Mouse (Mus musculus) CD4-positive, CD25-positive, alpha-beta regulatory T cell, adult 4 months (primary cell): Measurements from ENCODE around the gene Gjd3. TPM values are rescaled to one million over a fixed set of nuclear protein-coding genes. Genes with fewer than 3 reads are reported as not detected.
A peak's percentile ranks its signal among the peaks of the same experiment; 100 is the strongest.
"Not testable (repeated sequence)": the region's sequence is repeated elsewhere in the genome, so short reads cannot be mapped to it uniquely, and the experiment has no call there.

Experiments
- ATAC-seq: one replicate; pipeline ENCODE4 v1.8.0; 2017
- polyA plus RNA-seq, 2 experiments: library from polyadenylated mRNA; unstranded; fragments of 100-300 nt; shearing (Covaris generic); gene quantifications; one replicate each; pipeline ENCODE4 v1.2.1; 2017

Gjd3 gene
- polyA plus RNA-seq = not detected

DNA sequence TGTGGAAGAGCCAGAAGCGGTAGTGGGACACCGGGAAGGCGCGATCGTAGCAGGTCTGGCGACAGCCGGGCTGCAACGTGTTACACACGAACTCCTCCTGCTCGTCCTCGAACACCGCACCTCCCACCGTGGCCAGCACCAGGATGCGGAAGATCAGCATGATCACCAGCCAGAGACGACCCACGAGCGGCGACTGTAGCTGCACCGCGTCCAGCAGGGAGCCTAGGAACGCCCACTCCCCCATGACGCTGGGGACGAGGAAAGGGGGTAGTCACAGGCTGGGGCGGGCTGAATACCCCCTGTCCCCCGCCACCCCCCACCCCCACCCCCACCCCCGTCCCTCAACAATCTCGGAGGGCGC is at the start of gene Gjd3:
Gjd3 (minus strand) TSS at position 244 of the 361 bp plus-strand sequence.
- ATAC-seq = no peak

DNA sequence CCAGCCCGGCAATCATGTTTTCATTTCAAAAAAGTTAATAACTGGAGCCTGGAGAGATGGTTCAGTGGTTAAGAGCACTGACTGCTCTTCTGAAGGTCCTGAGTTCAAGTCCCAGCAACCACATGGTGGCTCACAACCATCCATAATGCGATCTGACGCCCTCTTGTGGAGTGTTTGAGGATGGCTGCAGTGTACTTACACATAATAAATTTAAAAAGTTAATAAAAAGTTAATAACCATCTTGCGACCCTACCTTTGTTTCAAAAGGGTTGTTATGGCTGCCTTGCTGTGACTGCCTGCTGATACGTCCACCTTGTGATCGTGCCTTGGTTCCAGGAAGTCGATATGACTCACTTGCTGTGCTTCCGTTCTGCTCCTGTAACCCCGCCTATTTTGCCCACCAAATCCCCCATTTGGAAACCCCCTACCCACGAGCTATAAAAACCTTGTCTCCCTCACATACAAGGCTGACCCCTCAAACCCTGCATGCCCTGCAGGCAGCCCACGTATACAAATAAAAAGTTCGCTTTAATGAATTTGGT is 44.2 kb upstream of the Gjd3 start:
- no peak for ATAC-seq

DNA sequence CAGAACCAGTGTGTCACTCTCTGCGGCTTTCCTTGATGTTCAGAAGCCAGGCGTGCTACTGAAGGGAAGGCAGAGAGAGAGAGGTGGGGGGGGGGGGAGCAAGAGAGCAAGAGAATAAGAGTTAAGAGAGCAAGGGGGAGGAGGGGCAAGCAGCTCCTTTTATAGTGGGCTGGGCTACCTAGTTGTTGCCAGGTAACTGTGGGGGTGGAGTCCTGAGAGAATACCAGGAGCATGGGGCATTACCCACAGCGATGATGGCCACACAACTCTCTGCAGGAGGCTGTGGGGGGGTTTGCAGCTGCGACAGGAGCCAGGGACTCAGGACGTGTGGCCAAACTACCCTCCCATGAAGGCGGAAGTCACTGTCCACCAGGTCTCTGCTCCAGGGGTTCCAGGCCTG is 43.1 kb upstream of the Gjd3 start:
- ATAC-seq = no peak

DNA sequence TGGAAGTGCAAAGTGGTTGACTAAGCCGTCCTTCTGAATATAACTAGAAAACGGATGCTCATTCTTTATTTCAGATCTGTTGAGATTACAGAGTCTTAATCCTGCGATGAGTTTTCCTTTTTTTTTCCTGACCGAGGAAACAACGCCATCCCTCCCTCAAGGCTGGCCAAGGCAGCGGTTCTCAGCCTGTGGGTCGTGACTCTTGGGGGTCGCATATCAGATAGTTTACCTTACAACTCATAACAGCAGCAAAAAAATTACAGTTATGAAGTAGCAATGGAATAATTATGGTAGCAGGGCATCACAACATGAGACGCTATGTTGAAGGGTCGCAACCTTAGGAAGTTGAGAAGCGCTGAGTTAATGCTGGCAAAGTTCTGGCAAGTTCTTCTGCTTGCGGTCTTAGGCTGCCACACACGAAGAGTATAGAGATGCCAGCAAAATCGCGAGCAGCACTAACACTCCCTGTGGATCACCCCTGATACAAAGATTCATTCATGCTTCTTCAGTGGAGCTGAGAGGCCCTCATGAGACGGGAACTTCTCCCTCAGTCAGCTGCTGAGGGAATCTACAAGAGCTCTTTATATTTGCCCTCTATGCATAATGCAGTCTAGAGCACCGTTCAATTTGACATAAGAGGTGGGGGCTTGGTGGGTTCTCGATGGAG is 41.8 kb upstream of the Gjd3 start:
- ATAC-seq = no peak

DNA sequence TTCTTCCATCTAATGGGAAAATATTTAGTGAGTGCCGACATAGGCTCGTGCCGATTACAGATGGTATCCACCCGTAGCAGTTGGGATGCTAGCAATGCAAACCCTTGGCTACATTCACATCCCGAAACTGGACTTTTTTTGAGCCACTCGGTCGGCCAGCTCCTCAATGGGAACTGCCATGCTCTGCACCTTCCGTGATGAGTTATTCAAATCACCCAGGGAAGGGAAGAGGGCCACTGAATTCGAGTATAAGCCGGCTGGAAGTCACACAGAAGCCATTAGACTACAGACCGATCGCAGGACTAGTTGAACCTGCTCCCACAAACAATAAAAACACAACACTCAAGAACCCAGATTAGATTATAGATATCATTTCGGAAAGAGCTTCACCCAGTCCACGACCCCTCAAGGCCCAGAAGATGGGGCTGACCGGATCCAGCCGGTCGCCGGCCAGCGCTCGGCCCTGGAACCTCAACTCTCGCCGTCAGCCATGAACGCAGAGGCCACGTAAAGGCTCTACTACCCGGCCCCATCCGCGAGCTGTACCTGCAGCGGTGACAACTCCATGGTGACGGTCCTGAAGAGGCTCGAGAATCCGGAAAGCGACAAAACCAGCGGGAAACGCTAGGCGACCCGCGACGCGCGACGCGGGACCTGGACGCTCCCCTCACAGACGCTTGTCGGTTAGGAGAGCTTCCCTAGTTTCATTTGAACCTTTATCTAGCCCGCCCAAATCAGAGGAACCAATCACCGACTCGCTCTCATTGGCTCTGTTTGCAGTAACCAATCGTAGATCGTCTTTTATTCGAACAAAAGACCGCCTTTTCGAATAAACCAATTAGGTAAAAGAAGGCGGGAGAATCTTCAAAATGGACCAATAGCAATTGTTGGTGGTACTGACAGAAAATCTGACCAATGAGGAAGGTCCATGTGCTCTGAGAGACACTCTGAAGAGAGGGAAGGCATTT is 41.0 kb upstream of the Gjd3 start, which contains the start of gene Top2a:
Top2a (minus strand) TSS at position 690 of the 968 bp plus-strand sequence.
- peak; percentile 97 for ATAC-seq

DNA sequence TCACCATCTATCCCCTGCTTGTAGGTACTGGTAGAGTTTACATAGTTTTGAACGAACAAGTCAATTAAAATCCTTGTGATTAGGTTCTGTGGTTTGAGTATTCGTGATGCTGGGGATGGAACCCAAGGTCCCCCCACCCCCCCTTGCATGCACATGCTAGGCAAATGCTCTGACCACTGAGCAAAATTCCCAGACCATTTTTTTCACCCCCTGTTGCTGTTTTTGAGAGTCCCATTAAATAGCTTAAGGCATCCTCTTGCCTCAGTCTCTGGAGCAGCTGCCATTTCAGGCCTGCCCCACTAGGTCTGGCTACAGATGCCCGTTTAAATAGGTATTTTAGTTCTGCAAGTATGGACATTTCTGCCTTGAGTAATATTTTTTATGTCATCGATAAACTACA is 40.3 kb upstream of the Gjd3 start:
- ATAC-seq = no peak

DNA sequence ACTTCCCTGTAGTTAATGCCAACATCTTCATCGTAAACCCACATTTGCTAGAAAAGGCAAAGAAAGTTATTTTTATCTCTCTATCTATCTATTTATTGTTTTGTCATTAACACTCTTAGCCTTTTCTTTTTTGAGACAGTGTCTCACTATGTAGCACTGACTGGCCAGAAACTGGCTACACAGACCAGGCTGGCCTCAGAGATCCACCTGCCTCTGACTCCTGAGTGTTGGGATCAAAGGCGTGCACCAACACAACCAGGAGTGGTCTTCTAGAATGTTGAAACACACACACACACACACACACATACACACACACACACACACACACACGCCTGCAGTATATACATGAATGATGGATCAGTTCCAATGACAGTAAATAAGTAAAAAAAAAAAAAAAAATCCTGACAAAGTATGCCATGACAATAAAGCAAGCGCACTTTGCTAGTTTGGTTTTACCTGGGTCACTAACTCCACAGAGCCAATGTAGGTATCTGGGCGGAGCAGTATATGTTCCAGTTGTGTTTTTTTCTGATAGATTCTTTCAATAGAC is 39.6 kb upstream of the Gjd3 start:
- ATAC-seq = no peak

DNA sequence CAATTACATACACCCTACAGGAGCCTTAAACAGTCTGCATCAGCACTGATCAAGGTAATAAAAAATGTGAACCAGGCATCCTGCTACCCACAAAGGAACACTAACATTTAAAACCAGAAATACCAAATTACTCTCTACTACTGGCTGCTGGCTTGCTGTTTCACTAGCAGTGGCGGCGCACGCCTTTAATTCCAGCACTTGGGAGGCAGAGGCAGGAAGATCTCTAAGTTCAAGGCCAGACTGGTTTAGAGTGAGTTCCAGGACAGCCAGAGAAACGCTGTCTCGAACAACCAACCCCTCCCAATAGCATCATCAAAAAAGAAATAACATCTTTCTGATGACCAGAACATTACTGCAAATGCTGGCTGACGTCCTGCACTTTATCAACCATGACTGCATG is 37.0 kb upstream of the Gjd3 start:
- no peak for ATAC-seq

DNA sequence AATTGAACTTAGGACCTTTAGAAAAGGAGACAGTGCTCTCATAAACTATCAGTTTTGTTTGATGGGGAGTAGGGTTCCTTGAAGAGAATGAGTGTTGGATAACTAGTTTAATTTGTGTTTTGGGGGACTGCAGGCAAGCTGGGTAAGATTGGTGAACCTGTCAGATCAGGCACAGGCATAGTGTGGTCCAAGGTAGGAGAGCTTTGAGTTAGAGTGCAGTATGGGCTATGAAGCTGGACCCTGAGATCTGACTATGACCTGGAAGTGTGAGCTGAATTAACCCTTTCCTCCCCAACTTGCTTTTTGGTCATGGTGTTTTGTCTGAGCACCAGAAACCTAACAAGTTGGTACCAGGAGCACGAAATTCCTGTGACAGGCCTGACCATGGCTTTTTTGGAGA is 31.0 kb upstream of the Gjd3 start:
- ATAC-seq = no peak

DNA sequence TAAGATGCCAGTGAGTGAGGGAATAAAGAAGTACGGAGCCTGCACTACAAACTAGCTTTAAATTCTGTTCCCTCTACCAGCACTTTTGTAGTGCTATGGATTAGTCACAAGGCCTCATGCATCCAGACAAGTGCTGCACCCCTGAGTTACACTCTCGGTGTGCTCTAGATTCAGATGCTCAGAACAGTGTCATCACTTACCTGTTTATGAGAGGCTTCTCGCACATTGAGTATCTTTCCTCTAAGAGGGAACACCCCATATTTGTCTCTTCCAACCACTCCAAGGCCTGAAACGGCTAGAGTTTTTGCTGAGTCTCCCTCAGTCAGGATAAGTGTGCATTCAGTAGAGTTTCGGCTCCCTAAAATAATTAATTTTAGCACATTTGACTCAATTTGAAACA is 27.9 kb upstream of the Gjd3 start:
- no peak for ATAC-seq

DNA sequence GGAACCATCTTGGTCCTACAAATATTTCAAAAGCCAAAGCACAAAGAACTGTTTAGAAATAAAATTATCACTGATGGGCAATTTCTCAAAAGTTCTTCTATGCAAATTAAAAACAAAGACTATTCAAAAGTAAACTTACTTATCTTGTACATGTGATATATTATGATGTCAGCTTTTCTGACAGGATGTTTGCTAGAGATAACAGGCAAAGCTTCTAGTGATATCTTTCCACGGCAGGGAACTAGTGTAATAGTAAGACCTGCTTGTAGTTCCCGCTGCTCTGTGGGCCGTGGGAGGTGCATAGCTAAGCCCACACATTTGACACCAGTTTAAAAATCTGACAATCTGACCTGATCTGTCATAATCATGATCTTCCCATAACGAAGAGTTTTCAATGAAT is 27.3 kb upstream of the Gjd3 start:
- peak; percentile 47 for ATAC-seq

DNA sequence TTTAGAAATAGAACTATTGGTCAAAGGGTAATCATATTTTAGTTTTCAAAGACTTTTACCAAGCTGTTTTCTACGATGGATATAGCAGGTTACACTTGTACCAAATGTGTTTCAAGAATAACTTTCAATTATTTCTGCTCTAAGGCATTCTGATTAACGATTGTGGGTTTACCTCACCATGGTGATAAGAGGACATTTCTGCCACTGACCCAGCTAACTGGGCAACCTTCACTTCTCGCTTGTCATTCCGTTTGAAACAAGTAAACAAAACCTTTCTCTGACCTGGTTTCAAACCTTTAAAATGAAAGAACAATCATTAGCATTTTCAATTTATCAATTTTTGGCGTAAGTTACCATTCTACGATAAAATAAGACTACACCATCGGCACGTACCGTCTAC is 24.0 kb upstream of the Gjd3 start:
- no peak for ATAC-seq

DNA sequence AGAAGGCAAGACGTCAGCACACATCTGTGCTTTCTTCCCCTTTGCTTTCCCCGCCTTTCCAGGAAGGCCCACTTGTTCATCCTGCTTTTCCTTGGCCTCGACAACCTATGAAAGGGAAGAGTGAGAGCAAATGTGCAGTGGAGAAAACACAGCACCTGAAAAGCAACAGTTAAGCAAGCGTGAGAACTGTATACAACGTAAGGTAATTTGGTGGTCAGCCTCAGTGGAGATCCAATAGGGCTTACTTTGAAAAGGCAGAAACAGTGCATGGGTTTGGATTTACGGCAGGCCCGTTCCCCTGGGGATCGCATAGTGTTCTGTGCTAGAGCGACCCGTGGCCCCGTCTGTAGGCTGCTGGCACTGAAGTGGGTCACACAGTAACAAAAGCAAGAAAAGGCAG is 16.4 kb upstream of the Gjd3 start:
- ATAC-seq = no peak

DNA sequence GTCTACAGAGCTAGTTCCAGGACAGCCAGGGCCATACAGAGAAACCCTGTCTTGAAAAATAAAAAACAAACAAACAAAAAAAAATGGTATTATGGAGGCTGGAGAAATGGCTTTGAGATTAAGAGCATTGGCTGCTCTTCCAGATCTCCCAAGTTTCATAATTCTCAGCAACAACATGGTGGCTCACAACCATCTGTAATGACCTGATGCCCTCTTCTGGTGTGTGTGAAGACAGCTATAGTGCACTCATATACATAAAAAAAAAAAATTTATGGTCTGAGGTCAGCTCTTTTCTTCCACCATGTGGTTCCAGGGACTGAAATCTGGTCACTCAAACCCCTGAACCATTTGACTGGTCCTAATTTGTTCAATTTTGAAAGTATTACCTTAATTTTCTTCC is 16.0 kb upstream of the Gjd3 start:
- ATAC-seq = no peak

DNA sequence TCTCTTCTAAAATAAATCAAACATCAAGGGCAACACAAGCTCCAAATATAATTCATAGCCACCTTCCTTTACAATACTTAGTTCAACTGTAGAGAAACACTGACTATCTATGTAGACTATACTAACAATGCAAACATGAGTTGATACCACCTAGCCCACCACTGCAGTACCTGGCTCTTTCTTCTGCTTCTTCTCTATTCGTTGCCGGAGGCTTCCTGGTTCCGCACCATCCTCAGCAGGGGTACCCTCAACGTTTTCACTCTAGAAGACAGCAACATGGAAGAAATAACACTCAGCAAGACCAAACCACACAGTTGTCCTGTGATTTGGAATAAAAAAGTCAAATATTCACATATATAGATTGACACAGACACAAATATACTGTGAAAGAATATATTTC is 14.8 kb upstream of the Gjd3 start:
- ATAC-seq = no peak

DNA sequence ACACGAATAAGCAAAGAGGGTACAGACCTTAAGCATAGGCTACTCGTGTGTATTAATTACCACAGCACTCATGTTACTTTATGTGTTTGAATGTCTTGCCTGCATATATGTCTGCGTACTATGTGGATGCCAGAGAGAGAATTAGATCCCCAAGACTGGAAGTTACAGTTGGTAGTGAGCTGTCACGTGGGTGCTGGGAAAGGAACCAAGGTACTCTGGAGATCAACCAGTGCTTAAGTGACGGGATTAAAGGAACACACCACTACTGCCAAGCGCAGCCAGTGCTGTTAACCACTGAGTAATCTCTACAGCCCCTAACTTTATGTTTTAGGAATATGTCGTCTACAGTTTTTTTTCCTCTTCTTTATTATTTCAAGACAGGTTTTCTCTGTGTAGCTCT is 13.2 kb upstream of the Gjd3 start:
- no peak for ATAC-seq

DNA sequence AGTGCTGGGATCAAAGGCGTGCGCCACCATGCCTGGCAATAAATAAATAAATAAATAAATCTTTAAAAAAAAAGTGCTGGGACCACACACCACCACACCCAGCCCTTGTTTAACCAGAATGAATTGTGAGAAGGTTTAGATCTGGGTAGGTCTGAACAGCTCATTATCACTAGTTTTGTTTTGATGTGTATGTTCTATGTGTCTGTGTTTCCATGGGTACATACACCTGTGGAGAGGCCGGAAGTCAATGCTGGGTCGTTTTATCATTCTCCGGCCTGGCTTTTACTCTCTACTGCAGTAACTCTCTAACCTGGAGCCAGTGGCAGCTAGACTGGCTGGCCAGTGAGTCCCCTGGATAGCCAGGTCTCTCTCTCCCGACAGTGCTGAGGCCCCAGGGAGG is 8.1 kb upstream of the Gjd3 start:
- ATAC-seq = peak; percentile 68

DNA sequence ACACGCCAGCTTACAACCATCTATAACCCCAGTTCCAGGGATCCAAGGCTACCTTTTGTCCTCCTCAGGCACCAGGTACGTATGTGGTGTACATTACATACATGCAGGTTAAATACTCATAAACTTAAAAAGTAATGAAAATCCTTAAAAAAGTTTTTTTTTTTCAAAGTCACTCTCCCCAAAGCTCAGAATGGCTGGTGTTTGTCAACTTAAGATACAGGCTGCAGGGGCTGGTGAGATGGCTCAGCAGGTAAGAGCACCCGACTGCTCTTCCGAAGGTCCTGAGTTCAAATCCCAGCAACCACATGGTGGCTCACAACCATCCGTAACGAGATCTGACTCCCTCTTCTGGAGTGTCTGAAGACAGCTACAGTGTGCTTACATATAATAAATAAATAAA is 5.4 kb upstream of the Gjd3 start:
- ATAC-seq = not testable (repeated sequence)

DNA sequence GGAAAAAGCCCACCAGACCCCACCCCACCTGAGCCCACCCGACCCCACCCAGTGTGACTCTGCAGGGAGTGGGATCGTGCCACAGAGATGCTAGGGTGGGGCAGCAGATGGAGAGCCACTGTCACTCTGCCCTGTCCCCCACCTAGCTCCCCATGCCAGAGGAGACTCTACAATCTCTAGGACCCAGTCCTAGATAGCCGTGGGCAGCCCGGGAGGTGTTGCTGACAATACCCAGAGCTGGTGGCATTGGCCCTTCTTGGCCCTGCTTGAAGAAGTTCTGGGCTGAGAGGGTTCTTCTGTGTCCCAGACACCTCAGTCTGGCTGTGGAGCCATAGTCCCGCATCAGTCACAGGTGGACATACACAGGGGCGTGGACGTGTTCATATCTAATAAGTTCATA is 2.7 kb upstream of the Gjd3 start:
- ATAC-seq = no peak

DNA sequence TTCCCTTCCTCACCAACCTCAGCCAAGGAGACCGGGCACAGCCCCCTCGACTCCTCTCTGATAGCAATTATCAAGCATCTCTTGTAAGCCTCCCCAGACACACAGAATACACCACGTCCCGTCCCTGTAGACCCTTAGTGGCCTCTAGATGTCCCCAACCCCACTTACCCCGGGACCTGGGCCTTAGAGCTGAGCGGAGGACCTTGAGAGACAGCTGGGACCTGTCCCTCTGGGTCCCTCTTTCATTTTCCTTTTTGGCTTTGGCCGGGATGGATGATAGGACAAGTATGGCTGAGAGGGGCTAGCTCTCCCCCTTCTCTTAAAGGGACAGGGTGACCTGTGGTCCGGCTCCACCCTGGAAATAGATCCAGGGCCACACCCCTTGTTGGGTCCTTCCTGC is 735 bp upstream of the Gjd3 start:
- ATAC-seq = no peak

DNA sequence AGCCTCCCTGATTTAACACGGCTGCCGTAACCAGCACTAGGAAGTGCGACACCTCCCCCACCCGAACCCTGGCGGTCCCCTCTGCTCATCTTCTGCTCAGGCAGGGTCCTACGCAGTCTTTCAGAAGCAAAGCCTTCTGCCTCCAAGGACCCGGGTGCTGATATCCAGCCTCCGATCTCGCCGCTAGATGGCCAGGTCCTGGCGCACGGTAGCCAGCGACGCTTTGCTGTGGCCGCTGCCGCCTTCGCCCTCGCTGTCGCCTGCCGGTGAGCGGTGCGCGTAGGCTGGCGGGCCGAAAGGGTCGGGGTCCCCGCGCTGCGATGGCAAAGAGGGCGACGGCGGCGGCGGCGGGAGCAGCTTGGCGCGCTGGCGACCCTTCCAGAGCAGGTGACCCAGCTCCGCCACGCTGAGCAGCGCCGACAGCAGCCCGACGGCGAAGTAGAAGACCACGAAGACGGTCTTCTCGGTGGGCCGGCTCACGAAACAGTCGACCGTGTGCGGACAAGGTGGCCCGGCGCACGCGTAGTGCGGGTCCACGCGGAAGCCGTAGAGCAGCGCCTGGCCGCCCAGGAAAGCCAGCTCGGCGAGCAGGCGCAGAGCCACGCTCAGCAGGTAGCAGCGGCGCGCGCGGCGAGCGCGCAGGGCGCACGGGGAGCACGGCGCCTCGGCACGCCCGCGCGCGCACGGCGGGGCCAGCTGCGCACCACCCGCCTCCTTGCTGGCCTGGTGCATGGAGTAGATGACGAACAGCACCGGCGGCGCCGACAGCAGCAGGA is 631 bp downstream of the Gjd3 start:
- ATAC-seq = peak; percentile 82

DNA sequence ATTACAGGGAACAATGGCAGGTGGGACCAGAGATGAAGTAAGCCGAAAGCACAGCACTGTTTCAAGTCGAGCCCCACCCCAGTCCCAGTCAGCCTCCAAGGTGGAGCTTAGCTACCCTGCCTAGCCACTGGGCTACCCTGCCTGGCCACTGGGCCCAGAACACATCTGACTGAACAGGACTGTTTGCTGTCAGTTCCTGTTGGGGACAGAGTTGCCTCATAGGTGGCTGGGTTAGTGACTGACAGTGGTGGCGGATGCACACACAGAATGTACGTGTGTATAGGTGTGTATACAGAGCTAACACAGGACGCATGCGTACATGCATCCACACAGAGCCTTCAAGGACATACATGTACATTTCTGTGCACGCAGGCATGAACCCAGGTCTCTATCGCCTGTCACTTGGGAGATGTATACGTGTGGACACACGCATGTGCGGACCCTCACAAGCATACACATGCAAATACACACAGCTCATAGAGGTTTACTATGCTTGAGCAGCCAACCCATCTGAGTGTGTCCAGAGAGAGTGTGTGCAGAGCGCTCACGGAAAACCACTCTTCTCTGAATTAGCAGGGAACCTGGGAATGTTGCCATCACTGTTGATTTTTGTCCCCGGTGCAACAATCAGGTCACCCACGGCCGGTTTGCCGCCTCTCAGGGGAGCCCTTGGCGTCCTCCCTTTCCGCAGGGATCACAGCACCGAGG is 1.4 kb downstream of the Gjd3 start:
- no peak for ATAC-seq
